Mouse (Mus musculus) thymus, adult 2 months (tissue): ENCODE results near the gene Gxylt2.

Experiments
- CTCF ChIP-seq: fragments of 200-500 bp; IDR thresholded peaks from 2 replicates; pipeline ENCODE4 v1.5.1; 2012; ENCODE audit warnings: mild to moderate bottlenecking, control low read depth, low read length, moderate library complexity, borderline replicate concordance; ENCODE audit not compliant: control insufficient read depth, poor library complexity, insufficient read depth; ENCODE audit errors: extremely low read depth
- POLR2A ChIP-seq: fragments of 200-500 bp; IDR thresholded peaks from 2 replicates; pipeline ENCODE4 v1.6.1; 2012; ENCODE audit warnings: mild to moderate bottlenecking, low read length, control low read depth, moderate library complexity; ENCODE audit not compliant: control insufficient read depth, poor library complexity, insufficient read depth; ENCODE audit errors: extremely low read depth

DNA sequence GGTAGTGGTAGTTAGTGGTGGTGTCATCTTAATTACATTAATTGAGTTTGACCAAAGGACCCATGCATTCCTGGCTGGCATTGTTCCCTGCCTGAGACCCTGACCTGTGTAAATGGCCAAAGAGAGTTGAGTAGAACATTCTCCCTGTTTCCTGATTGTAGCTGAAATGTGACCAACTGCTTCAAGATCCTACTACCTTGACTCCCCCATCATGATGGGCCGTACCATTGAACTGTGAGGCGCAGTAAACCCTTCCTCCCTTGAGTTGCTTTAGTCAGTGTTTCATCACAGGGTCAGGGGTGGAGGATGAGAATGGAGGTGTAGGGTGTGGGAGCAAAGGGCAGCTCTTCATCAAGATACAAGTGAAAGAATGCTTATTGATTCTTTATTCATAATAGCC, 25.9 kb upstream of the Gxylt2 start:
- no peak for TF ChIP-seq POLR2A
- TF ChIP-seq CTCF: no peak
